Mouse (Mus musculus) testis, postnatal 14 days (tissue): ENCODE data around the gene Gm10985.

Source experiments
- DNase-seq: peaks from one replicate; pipeline ENCODE4 v3.0.0; 2021; ENCODE audit warnings: low spot score

The Gm10985 gene

DNA sequence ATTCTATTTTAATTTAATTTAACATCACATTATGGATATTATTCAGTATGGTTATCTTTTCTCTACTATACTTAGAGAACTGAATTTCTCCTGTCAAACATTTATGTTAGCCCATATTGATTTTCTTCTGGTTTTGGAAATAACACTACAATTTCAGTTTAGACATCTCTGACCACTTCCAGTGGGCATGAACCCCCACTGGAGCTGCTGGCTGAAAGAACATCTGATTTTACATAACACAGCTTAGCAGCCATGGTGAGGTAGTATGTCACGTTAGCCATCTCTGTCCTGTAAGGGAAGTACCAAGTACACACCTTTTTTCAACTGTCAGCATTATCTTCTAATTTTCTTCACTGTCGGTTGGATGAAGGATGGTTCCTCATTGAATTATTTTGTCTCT lies at the start of gene Gm10985:
Gene Gm10985, plus strand, starts transcription at position 301 of the 400 bp plus-strand sequence.
- no peak for DNase-seq

DNA sequence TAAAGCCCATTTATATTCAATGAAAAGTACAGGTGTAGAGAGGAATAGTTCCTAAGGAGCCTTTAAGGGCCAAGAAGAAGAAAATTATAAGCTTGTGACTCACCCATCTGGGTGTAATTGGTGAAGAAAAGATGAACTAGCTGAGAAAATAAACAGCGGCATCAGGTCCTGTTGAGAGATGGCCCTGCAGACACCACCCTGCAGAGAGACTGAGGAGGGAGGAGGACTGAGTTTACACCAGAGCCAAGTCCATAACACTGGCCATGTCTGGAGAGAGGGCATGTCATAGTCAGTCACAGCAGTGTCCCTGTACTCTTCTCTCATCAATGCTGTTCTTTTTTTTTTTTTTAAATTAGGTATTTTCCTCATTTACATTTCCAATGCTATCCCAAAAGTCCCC lies 48.0 kb upstream of the Gm10985 start:
- DNase-seq: no peak

DNA sequence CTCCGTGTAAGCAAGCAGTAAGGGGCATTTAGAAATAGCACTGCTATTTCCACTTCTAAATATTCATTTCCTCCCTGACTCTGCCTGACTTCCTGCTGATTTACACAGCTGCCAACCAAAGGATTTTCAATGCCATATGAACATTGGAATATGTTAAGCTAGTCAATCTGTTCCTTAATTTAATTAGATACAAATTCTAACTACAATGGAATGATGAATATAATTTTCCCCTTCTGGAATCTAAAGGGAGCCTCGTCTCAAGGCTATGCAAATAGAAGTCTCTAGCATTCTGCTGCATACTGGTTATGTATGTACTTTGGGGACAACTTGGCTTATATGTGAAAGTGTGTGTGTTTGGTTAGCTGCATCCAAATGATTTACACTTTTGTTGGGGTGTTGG lies 45.2 kb upstream of the Gm10985 start:
- no peak for DNase-seq

DNA sequence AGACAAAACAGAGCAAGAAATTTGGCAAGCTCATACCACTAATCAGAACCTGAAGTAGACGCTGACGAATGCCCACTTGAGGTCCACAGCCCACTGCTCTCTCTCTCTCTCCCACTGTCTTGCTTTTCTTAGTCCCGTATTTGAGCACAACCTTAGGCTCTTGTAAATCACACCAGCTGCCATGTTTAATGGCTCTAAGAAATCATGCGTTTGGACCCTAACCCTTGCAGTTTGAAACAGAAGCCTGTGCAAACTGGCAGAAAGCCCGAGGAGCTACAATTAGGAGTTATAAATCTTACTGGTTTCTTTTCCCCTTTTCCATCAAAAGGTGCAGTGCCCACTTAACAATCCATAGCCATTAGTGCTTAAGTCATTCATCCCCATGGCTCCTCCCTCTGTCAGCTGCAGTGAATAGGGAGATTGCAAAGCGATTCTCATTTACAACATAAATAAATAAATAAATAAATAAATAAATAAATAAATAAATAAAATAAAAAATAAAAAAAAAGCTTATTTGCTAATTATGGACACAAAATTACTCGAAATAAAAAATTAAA lies 31.4 kb upstream of the Gm10985 start:
- no peak for DNase-seq

DNA sequence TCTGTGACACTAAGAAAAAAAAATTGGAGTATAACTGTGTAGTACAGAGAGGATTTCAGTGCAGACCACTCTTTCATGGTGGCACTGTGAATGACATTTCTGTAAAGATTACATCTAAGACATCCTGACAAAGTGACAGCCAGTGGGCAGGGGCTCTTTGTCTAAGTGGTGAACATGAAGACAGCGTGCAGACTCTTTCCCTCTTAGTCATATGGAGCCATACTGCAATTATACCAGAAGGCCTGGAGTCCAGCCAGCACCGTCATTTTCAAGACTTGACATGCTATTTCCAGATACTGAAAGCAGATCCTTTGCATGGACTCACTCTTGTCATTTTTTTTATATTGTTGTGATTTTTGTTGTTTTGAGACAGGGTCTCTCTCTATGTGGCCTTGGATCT lies 10.6 kb upstream of the Gm10985 start:
- DNase-seq: no peak

DNA sequence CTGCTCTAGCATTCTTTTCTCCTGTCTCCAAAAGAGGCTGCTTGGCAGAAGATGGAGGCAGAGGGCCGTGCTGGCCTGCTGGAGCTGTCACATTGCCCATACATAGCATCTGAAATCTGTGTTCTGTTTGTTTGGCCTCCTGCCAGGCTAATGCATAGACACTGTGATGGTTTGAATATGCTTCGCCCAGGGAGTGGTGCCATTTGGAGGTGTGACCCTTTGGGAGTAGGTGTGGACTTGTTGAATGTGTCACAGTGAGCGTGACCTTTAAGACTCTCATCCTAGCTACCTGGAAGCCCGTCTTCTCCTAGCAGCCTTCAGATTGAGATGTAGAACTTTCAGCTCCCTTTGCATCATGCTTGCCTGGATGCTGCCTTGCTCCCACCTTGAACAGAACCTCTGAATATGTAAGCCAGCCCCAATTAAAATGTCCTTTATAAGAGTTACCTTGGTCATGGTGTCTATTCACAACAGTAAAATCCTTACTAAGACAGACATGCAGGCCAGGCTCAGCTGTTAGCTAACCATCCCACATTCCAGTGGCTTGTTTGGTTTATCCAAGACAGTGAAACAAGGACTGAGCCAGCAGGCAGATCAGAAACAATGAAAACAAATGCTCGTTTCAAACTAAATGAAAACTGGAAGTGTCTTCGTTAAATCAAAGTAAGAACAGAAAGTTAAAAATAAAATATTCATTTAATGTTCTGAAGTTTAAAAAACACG lies 1.5 kb downstream of the Gm10985 start:
- DNase-seq: no peak

DNA sequence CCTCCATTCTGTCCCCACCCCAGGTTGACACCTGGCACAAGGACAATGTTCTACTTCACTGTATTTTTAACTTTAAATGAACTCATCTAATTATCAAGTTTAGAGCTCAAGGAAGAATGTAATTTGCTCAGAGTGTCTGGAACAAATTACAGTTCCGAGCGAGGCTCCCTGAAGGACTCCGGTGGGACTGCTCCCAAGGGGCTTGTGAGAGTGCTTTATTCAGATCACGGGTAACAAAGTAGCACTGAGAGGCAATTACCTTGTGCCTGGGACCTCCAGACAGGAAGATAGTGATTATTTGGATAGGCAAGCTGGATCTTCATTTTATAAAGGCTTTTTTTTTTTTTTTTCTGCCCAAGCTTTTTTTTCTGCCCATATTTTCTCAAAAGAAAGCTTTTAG lies 2.8 kb downstream of the Gm10985 start:
- peak; percentile 12 for DNase-seq

DNA sequence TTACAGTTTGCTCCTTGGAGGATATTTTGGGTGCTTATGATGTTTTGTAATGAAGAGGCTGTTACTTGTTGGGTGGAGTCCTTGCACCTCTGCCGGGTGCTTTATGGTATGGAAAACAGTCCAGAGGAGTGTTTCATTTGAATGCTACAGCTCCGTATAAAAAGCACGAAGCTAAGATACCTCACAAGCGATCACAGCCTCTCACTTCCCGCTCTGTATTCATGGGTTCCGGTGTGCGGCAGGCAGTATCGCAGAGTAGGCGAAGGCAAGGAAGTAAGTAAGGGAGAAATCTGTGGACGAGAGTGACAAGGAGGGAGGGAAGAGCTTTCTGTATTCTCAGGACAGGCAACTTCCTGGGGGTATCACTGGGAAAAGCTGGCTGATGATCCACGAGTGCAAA lies 3.4 kb downstream of the Gm10985 start:
- DNase-seq: no peak

DNA sequence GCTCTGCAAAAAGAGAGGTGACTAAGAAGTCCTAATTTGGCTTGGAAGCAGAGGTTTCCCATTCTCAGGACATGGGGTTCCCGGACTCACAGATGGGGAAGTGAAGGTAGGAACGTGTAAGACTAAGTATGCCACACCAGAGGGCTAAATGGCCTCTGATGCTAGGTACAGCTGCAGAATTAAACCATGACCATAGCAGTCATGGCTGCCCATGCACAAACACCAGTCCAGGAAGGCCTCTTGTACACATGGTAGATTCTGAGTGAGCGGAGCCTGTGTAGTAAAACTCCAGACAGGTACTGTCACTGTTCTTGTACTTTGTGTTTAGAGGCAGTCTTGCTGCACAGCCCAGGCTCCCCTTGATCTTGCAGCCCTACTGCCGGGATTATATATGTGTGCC lies 9.4 kb downstream of the Gm10985 start:
- no peak for DNase-seq

DNA sequence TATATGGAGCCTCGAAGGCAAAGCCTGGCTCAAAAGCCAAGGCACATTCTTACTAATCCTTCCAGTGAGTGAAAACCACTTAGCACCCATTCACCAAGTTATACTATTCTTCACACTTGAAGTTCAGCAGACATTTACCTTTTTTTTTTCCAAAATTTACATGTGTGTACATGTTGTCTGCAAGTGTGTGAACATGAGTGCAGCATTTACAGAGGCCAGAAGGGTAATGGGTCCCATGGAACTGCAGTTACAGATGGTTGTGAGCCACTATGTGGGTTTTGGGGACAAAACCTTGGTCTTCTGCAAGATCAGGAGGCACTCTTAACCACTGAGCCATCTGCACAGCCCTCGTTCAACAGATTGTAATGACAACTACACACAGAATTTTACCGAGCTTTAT lies 9.9 kb downstream of the Gm10985 start:
- no peak for DNase-seq

DNA sequence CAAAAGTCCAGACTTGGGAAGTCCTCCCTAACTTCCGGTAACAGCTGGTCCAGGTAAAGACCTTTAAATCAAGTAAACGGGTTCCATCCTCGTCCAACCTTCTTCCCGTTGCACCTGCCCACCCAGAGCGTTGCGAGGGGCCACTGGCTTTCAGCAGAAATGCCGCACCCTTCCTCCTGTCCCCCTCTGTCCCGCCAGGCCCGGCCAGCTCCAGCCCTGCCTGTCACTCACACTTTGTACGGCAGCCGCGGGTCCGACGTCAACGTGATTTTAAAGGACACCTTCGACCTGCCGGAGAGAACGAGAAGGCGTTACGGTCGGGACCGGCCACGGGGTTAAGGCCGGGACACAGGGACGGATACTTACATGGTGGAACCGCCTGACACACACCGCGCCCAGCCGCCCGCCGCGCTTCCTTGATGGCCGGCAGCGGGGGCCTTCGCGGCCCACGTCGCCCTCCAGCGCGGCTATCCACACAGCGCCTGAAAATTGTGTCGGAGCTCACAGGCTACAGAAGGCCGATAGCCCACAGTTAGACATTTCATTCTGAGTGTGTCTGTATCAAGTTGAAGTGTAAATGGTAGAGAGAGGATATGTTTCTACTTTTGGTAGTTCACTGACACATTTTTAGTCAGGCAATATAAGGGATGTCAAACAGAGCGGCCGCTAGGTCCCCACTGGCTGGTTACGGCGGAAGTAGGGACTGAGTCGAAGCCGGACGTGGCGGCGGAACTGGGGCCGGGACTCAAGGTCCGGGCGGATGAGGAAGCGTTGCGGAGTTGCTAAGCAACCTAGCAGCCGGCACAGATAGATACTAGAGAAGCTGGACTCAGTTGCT lies 18.7 kb downstream of the Gm10985 start, which contains the start of gene Ufm1:
Gene Ufm1, minus strand, starts transcription at position 448 of the 838 bp plus-strand sequence.
- peak; percentile 95 for DNase-seq

DNA sequence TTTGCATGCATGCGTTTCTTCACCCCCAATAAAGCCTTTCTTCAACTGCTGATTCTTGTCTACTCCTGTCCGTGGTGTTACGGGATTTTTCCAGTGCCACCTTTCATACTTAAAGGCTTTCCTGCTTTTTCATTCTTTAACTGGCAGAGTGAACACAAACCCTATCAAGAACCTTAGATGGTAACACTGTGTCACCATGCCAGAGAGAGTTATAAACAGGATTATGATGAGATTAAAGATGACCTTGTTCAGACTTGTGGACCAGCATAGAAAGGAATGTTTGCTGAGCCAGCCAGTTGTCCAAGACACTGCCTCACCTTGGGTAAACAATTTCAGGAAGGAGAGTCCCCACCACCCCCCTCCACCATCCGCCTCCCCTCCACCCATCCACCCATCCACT lies 23.3 kb downstream of the Gm10985 start:
- no peak for DNase-seq

DNA sequence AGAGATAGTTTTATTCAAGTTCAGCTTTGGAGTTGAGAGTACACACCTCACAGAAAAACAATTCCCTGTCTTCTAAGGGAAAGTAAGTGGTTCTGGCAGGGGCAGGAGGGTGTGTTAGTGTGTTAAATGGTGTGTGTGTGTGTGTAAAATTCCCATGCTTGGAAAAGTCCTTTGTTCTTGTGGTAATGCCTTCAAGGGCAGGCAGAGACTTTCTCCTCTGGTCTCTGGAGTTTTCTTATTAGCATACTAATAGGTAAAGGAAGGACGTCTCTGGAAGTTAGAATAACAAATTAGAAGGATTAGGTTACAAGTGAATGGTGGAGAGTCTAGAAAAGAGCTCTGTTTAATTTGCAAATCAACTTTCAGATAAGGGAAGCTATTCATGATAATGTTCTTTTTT lies 24.4 kb downstream of the Gm10985 start:
- no peak for DNase-seq

DNA sequence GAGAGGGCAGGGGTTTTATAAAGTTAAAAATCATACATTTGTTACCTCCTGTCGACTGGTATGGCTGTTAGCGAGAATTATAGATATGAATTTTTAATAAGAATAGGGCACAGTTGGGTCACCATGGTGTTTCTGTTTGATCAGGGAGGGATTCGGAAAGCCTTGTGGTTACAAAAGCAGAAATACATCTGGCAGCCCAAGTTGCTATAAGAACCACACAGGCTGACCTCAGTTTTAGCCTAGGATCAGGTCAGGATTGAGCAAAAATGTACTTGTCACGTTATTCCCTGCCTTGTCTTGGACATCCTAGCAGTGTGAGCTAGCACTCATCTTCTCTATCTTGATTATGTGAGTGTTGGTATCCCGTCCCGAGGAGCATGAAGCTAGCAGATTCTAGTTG lies 25.6 kb downstream of the Gm10985 start:
- no peak for DNase-seq

DNA sequence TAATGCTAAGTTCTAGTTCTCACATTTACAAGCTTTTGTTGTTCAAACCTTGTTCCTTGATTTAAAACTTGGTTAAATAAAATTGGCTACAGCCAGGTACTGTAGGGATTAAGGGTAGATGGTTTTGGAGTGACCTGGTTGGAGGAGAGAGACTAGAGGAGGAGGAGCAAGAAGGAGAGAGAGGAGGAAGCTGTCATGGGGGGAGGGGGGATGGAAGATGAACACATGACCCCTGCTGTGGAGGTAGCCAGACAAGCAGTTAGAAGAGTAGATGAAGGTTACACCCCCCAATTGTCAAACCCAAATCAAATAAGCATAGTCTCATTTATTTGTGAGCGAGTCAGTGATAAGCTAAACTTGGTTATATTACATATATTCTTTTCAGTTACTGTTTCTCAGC lies 26.7 kb downstream of the Gm10985 start:
- DNase-seq: no peak

DNA sequence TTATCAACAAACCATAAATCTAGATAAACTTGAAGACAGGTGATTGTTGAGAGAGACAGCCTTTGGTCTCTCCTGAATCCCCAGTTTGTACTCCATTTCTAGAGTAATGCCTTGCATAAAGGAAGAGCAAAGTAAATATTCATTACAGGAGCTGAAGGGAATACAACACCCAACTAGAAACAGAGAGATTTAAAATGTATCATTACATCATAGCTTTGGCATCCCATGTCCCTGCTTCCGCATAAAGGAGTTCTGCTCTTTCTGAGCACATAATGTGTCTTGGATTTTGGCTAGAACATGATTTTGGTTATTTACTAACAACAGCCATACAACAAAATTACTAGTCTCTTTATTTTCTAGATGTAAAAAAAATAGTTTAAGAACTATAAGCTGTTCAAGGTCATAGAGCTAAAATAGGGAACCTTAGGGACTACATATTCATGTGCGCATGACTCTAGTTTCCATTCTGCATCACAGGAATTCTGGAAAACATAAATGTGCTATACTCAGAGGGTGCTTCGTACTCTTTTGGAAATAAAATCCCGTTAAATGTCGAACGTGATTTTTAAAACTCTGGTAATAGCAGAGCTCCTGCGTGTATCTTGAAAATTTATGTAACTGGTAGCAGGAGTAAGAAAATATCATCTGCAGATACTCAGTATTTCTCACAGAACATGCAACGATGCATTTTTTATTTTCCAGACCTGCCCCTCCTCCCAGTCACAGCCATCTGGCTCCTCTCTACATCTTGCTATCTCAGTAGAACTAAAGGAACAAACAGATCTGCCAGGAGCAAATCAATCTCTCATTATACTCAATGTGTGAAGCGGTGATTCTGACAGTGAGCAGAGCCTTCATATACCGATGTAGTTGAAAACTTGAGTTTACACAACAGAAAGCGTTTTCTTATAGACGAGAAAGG lies 46.0 kb downstream of the Gm10985 start:
- no peak for DNase-seq
